Mouse (Mus musculus): ENCODE data around the gene Tmem167. TPM values are rescaled to one million over a fixed set of nuclear protein-coding genes. Genes with fewer than 3 reads are reported as not detected.

The Tmem167 gene
- polyA plus RNA-seq, 1 experiment, result 5.0 TPM

DNA sequence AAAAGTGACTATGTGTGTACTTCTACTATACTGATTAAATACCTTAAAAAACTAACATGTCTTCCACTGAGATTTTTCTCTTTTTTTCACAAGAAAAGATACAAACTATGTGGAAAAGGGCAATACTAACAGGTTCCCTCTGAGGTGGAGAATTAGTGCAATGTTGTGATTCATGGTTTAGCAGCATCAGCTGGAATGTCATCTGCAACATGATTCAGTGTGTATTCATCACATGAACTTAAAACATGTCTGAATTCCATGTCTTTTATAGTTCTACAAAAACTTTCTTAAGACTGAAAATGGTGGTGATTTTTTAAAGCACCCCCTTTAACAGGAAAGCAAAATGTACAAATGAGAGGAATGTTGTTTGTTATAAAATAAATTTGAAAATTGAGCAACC, 63.0 kb downstream of the Tmem167 start:
- Histone ChIP-seq H3K36me3 (ENCODE audit: control insufficient read depth, insufficient read depth, low read length) (no peaks in the 10 kb centered on the region), H3K4me1 (replicated peaks; ENCODE audit: control insufficient read depth, insufficient read depth, low read length) (no peaks in the 10 kb centered on the region), H3K27me3 (ENCODE audit: control insufficient read depth, insufficient read depth, low read length) (no peaks in the 10 kb centered on the region), H3K27ac (ENCODE audit: control insufficient read depth, insufficient read depth, low read length) (no peak overlapping the region), H3K4me3 (ENCODE audit: control insufficient read depth, insufficient read depth, low read length) (no peak overlapping the region)
- no peak for DNase-seq
- no peak for TF ChIP-seq CTCF (IDR thresholded peaks at IDR 0.05; ENCODE audit: borderline replicate concordance, control insufficient read depth, extremely low read depth, insufficient read depth, low read length, poor library complexity)
- no peak for TF ChIP-seq POLR2A (IDR thresholded peaks at IDR 0.05; ENCODE audit: control insufficient read depth, extremely low read depth, insufficient read depth, low read length, poor library complexity)

DNA sequence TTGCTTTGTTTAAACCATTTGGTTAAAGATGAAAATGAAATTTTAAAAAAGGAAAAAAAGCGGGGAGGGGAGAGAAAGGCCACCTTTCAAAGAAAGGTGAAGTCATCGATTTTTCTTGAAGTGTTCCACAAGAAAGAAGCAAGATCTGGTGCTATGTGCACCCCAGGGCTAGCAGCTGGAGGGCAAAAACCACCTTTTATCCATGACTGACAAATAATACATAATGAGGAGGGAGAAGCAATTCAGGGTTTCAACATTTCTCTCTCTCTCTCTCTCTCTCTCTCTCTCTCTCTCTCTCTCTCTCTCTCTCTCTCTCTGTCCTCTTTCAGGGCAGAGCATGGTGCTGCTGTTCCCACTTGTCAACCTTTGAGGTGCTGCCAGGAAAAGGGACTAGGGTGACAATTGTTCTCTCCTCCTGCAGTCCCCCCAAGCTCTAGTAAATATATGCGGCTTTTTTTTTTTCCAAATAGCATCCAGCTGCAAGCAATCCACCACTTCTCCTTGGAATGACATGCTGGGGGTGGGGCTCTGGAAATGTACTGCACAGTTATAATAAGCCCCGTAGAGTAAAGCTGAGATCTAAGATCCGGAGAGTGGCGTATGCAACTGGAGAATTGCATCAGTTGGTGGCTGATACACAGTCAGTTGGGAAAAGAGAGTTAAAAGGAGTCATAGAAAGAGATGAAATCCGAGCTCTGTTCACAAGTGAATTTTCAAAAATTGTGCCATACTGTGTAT, 63.8 kb downstream of the Tmem167 start:
- no peak overlapping the region for H3K4me3 ChIP-seq (ENCODE audit: control insufficient read depth, insufficient read depth, low read length)
- no peak for DNase-seq
- TF ChIP-seq CTCF (IDR thresholded peaks at IDR 0.05; ENCODE audit: borderline replicate concordance, control insufficient read depth, extremely low read depth, insufficient read depth, low read length, poor library complexity) (no peak), POLR2A (IDR thresholded peaks at IDR 0.05; ENCODE audit: control insufficient read depth, extremely low read depth, insufficient read depth, low read length, poor library complexity) (no peak)
- WGBS, result 83% methylated on average over 7 of the region's 7 CpGs
- H3K27me3 ChIP-seq (ENCODE audit: control insufficient read depth, insufficient read depth, low read length), result no peaks in the 10 kb centered on the region
- no peak overlapping the region for H3K27ac ChIP-seq (ENCODE audit: control insufficient read depth, insufficient read depth, low read length)
- no peaks in the 10 kb centered on the region for H3K4me1 ChIP-seq (replicated peaks; ENCODE audit: control insufficient read depth, insufficient read depth, low read length)
- H3K36me3 ChIP-seq (ENCODE audit: control insufficient read depth, insufficient read depth, low read length), result no peaks in the 10 kb centered on the region

DNA sequence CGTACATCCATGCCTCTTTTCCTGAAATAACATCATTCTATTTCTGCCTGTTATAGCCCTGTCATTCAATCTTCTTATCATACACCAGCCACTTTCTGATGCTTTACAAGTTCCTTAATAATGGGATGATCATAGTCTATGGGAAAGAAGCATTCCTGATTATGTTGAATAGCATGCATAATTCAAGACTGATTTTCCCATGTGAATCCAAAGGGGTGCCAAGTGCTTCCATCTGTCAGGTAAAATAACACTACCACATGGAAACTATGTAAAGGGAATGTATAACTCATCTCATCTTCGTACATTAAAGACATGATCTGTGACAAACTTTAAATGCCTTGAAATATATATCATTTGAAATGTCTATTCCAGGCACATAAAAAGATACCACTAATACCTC, 75.2 kb downstream of the Tmem167 start:
- Histone ChIP-seq H3K27ac (ENCODE audit: control insufficient read depth, insufficient read depth, low read length) (no peak overlapping the region), H3K36me3 (ENCODE audit: control insufficient read depth, insufficient read depth, low read length) (no peaks in the 10 kb centered on the region), H3K4me3 (ENCODE audit: control insufficient read depth, insufficient read depth, low read length) (no peak overlapping the region), H3K4me1 (replicated peaks; ENCODE audit: control insufficient read depth, insufficient read depth, low read length) (no peaks in the 10 kb centered on the region), H3K27me3 (ENCODE audit: control insufficient read depth, insufficient read depth, low read length) (no peaks in the 10 kb centered on the region)
- DNase-seq, result no peak
- TF ChIP-seq CTCF (IDR thresholded peaks at IDR 0.05; ENCODE audit: borderline replicate concordance, control insufficient read depth, extremely low read depth, insufficient read depth, low read length, poor library complexity) (no peak), POLR2A (IDR thresholded peaks at IDR 0.05; ENCODE audit: control insufficient read depth, extremely low read depth, insufficient read depth, low read length, poor library complexity) (no peak)
- 90% methylated on average over 2 of the region's 2 CpGs for WGBS

DNA sequence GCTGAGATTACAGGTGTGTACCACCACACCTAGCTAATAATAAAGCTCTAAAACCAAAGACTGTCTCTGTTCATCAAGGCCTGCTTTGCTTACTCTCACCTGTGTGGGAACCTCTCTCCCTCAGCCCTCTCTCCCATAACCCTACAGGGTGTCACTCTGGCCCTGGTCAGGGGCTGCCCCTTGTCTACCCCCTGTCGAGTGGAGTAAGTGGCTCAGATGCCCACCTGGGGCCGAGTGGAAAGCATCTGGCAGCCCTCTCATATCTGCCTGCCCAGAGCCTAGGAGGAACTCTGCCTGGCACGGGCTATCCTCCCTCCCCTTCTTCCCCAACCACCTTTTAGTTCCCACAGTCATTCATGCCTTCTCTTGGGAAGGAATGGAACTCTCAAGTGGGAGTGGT, 78.1 kb downstream of the Tmem167 start:
- DNase-seq, result no peak
- WGBS, result 79% methylated on average over 3 of the region's 3 CpGs
- no peak overlapping the region for H3K27ac ChIP-seq (ENCODE audit: control insufficient read depth, insufficient read depth, low read length)
- no peaks in the 10 kb centered on the region for H3K27me3 ChIP-seq (ENCODE audit: control insufficient read depth, insufficient read depth, low read length)
- H3K36me3 ChIP-seq (ENCODE audit: control insufficient read depth, insufficient read depth, low read length), result no peaks in the 10 kb centered on the region
- no peak for TF ChIP-seq CTCF (IDR thresholded peaks at IDR 0.05; ENCODE audit: borderline replicate concordance, control insufficient read depth, extremely low read depth, insufficient read depth, low read length, poor library complexity)
- no peak for TF ChIP-seq POLR2A (IDR thresholded peaks at IDR 0.05; ENCODE audit: control insufficient read depth, extremely low read depth, insufficient read depth, low read length, poor library complexity)
- no peaks in the 10 kb centered on the region for H3K4me1 ChIP-seq (replicated peaks; ENCODE audit: control insufficient read depth, insufficient read depth, low read length)
- no peak overlapping the region for H3K4me3 ChIP-seq (ENCODE audit: control insufficient read depth, insufficient read depth, low read length)

DNA sequence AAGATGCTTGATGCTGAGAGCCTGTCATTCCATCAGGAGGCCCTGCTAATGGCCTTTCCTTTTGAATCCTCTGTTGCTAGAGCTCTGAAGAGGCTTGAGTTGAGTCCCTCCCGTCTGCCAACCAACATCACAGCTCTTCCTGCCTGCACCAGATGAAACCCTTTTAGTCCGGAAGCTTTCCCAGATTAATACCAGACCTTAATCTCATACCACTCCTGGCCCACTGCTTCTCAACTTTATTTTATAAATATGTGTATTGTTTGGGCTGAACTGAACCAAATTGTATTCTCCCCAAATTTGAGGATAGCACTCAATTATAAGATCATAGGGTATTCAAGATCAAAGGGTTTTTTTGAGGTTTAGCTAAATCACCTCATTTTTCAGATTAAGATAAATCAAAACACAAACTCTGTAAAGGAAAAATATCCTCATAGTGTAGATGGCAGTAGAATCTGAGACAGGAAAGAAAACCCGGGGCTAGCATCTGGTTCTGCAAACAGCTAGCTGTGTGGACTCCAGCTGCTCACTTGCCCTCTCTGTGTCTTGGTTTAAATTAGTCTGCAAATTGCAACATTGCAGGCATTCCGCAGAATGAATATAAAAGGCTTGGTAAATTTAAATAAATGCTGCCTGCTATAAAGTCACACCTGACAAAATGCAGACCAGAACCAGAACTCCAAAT, 81.3 kb downstream of the Tmem167 start:
- Histone ChIP-seq H3K4me3 (ENCODE audit: control insufficient read depth, insufficient read depth, low read length) (no peak overlapping the region), H3K27ac (ENCODE audit: control insufficient read depth, insufficient read depth, low read length) (no peak overlapping the region), H3K36me3 (ENCODE audit: control insufficient read depth, insufficient read depth, low read length) (no peaks in the 10 kb centered on the region), H3K27me3 (ENCODE audit: control insufficient read depth, insufficient read depth, low read length) (no peaks in the 10 kb centered on the region), H3K4me1 (replicated peaks; ENCODE audit: control insufficient read depth, insufficient read depth, low read length) (no peaks in the 10 kb centered on the region)
- WGBS, result 75% methylated on average over 4 of the region's 4 CpGs
- DNase-seq, result no peak
- no peak for TF ChIP-seq POLR2A (IDR thresholded peaks at IDR 0.05; ENCODE audit: control insufficient read depth, extremely low read depth, insufficient read depth, low read length, poor library complexity)
- TF ChIP-seq CTCF (IDR thresholded peaks at IDR 0.05; ENCODE audit: borderline replicate concordance, control insufficient read depth, extremely low read depth, insufficient read depth, low read length, poor library complexity), result no peak

DNA sequence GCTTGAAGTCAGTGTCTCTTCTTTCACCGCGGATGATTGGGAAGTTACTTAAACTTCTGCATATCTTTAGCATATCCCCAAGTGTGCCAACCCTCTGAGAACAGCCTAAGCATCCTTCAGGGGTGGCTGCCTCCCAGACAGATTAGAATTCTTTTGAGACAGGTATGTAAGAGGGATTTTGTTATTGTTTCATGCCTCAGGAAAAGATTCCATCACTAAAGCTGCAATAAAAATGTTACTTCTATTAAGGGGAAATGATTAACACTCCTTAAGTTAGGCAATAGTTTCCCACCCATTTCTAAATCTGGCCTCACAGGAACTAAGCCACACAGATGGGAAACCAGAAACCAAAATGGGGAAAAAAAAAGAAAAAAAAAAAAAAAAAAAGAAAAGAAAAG, 81.9 kb downstream of the Tmem167 start:
- Histone ChIP-seq H3K4me1 (replicated peaks; ENCODE audit: control insufficient read depth, insufficient read depth, low read length) (no peaks in the 10 kb centered on the region), H3K27ac (ENCODE audit: control insufficient read depth, insufficient read depth, low read length) (no peak overlapping the region), H3K27me3 (ENCODE audit: control insufficient read depth, insufficient read depth, low read length) (no peaks in the 10 kb centered on the region), H3K4me3 (ENCODE audit: control insufficient read depth, insufficient read depth, low read length) (no peak overlapping the region), H3K36me3 (ENCODE audit: control insufficient read depth, insufficient read depth, low read length) (no peaks in the 10 kb centered on the region)
- DNase-seq, result no peak
- 39% methylated on average over 2 of the region's 2 CpGs for WGBS
- TF ChIP-seq POLR2A (IDR thresholded peaks at IDR 0.05; ENCODE audit: control insufficient read depth, extremely low read depth, insufficient read depth, low read length, poor library complexity) (no peak), CTCF (IDR thresholded peaks at IDR 0.05; ENCODE audit: borderline replicate concordance, control insufficient read depth, extremely low read depth, insufficient read depth, low read length, poor library complexity) (no peak)
